Mouse (Mus musculus) olfactory bulb, adult 2 months (tissue): ENCODE results near the gene Frmd4a.

ENCODE experiments used
- CTCF ChIP-seq: fragments of 200-500 bp; IDR thresholded peaks from 2 replicates; pipeline ENCODE4 v1.5.1; 2012; ENCODE audit warnings: low read depth, mild to moderate bottlenecking, low read length, moderate library complexity; ENCODE audit not compliant: insufficient read depth
- POLR2A ChIP-seq: fragments of 200-500 bp; IDR thresholded peaks from 2 replicates; pipeline ENCODE4 v1.6.1; 2012; ENCODE audit warnings: mild to moderate bottlenecking, low read depth, low read length, moderate library complexity; ENCODE audit not compliant: insufficient read depth

DNA sequence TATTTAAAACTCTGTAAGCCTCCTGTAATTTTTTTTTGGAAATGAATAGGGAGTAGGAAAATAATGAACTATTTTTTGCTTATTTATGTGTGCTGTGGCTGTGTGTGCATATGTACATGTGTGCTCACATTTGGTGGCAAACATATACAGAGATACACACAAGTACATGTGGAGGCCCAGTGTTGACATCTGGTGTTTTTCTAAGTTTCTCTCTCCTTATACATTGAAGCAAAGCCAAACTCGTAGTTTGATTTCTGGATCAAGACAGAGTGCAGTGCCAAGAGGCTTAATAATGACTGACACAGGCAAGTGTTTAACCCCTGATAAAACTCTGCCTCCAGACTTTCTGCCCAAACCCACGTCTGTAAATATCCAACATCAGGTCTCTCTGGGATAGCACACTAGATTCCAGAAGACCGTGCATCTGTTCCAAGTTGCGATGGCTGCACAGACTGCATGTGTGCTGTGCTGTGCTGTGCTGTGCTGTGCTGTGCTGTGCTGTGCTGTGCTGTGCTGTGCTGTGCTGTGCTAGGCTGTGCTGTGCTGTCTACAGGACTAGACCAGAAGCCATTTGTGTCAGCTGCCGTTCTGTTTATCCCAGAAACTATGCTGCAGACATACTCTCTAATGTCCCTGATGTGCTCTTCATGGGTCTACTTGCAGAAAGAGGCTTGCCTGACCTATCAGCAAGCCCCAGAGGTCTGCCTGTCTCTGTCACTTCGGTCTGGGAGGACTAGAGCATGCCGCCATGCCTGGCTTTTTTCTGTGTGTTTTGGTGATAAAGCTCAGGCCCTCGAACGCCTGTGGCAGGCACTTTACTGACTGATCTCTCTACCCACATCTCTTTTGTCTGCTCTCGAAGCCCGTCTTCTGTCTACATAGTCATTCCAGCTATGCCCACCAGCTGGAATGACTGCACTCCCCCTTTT is 437.8 kb downstream of the Frmd4a start:
- TF ChIP-seq CTCF (no peak), POLR2A (no peak)
